In the genomic region with DNA sequence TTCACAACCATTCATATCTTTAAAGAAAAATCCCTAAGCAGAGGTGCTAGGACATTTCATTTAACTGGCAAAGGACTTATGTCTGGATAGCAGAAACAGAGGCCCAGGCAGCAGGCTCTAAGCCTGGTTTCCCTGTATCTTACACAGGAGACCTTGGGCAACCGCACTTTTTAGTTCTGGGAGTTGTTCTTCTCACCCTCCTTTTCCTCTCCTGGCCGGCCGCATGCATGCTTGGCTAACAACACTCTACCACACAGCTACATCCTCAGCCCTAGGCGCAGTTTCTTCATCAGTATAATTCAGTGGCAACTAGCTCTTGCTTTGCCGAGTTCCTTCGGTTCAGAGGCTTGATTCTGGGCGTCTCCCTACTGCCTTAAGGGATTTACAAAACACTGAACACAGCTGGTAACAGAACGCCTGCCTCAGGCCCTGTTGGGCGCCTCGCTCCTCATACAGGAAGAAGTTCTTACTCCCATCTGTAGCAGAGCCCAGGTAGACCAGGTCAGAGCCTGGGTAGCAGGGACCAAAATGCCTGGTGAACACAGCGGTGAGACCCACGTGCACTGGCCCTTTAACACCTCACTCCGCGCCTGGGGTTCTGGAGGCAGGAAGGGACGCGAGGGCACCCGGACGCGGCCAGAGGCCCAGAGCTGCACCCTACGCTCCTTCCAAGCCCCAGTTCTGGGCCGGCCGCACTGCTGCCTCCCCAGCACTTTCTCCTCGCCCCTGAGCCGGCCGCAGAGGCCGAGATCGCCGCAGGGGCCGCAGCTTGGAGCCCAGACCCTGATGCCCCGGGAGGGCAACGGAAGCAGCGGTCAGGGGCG, we compare ENCODE assay signal across 7 mouse cellular contexts. TPM values are rescaled to one million over a fixed set of nuclear protein-coding genes. Genes with fewer than 3 reads are reported as not detected.
DNase-seq lines count a peak whose midpoint lies in the region; ATAC-seq lines count a peak whose summit lies in the region.

No protein-coding gene starts in this region.

- peaks cover 13% of the 10 kb centered on the region for H3K4me1 ChIP-seq in forebrain, embryonic 15.5 days
- peaks cover 14% of the 10 kb centered on the region; the same call in 1 of the 2 replicates for H3K4me1 ChIP-seq in hindbrain, embryonic 12.5 days
- H3K4me1 ChIP-seq in liver, embryonic 12.5 days = peaks cover 85% of the 10 kb centered on the region
- H3K4me1 ChIP-seq in neural tube, embryonic 14.5 days (ENCODE audit: control insufficient read depth, insufficient read depth, low read length) = 0 out of 2 replicates have a peak, but pooled peaks cover 2% of the 10 kb centered on the region

- no peaks in the 10 kb centered on the region for H3K9me3 ChIP-seq in forebrain, embryonic 15.5 days
- H3K9me3 ChIP-seq in hindbrain, embryonic 12.5 days (replicated peaks) = no peaks in the 10 kb centered on the region
- no peaks in the 10 kb centered on the region for H3K9me3 ChIP-seq in liver, embryonic 12.5 days (replicated peaks)
- H3K9me3 ChIP-seq in neural tube, embryonic 14.5 days (ENCODE audit: control insufficient read depth, low read length) = no peaks in the 10 kb centered on the region

- WGBS in forebrain, embryonic 15.5 days = 3% methylated on average over 33 of the region's 33 CpGs
- WGBS in hindbrain, embryonic 12.5 days = 2% methylated on average over 33 of the region's 33 CpGs
- WGBS in liver, embryonic 12.5 days (ENCODE audit: insufficient replicate concordance) = 3% methylated on average over 30 of the region's 33 CpGs
- 1% methylated on average over 33 of the region's 33 CpGs for WGBS in neural tube, embryonic 14.5 days

- DNase-seq in right cerebral cortex, adult 2 months (ENCODE audit: low spot score in 2 of 2) = peak; percentile 39 to 52
- DNase-seq in right cerebral cortex, postnatal 25 days = no peak
- peak; percentile 45 for DNase-seq in adrenal gland, postnatal 25 days

- ATAC-seq in forebrain, embryonic 15.5 days (replicated peaks) = peak; percentile 72
- ATAC-seq in hindbrain, embryonic 12.5 days (ENCODE audit: low FRiP score) = peak; percentile 76
- ATAC-seq in liver, embryonic 12.5 days = peak; percentile 27
- peak; percentile 68 for ATAC-seq in neural tube, embryonic 14.5 days (ENCODE audit: low read depth)

- H3K9ac ChIP-seq in forebrain, embryonic 15.5 days (replicated peaks) = peak overlapping the region; percentile 93
- H3K9ac ChIP-seq in hindbrain, embryonic 12.5 days = peak overlapping the region; percentile 85
- H3K9ac ChIP-seq in liver, embryonic 12.5 days = peak overlapping the region; percentile 84
- peak overlapping the region; percentile 81 for H3K9ac ChIP-seq in neural tube, embryonic 14.5 days (replicated peaks; ENCODE audit: low read depth, low read length)

- H3K4me3 ChIP-seq in forebrain, embryonic 15.5 days = peak overlapping the region; percentile 94
- H3K4me3 ChIP-seq in hindbrain, embryonic 12.5 days = peak overlapping the region; percentile 79
- H3K4me3 ChIP-seq in liver, embryonic 12.5 days = peak overlapping the region; percentile 77
- peak overlapping the region; percentile 81 for H3K4me3 ChIP-seq in neural tube, embryonic 14.5 days (ENCODE audit: low read depth, low read length)

- peak overlapping the region; percentile 96 for H3K4me2 ChIP-seq in forebrain, embryonic 15.5 days (replicated peaks)
- peak overlapping the region; percentile 98 for H3K4me2 ChIP-seq in hindbrain, embryonic 12.5 days (replicated peaks)
- H3K4me2 ChIP-seq in liver, embryonic 12.5 days = peak overlapping the region; percentile 98
- H3K4me2 ChIP-seq in neural tube, embryonic 14.5 days (ENCODE audit: low read depth, low read length) = peak overlapping the region; percentile 95

- peak overlapping the region; percentile 79 for H3K27ac ChIP-seq in forebrain, embryonic 15.5 days (replicated peaks)
- peak overlapping the region; percentile 55; the same call in 1 of the 2 replicates for H3K27ac ChIP-seq in hindbrain, embryonic 12.5 days
- H3K27ac ChIP-seq in liver, embryonic 12.5 days = peak overlapping the region; percentile 83
- peak overlapping the region; percentile 63 for H3K27ac ChIP-seq in neural tube, embryonic 14.5 days (ENCODE audit: low read depth, low read length)

- no peaks in the 10 kb centered on the region for H3K36me3 ChIP-seq in forebrain, embryonic 15.5 days
- no peaks in the 10 kb centered on the region for H3K36me3 ChIP-seq in hindbrain, embryonic 12.5 days
- no peaks in the 10 kb centered on the region for H3K36me3 ChIP-seq in liver, embryonic 12.5 days
- H3K36me3 ChIP-seq in neural tube, embryonic 14.5 days (ENCODE audit: control insufficient read depth, insufficient read depth, low read length) = no peaks in the 10 kb centered on the region

- no peaks in the 10 kb centered on the region for H3K27me3 ChIP-seq in forebrain, embryonic 15.5 days
- H3K27me3 ChIP-seq in hindbrain, embryonic 12.5 days = peaks cover 13% of the 10 kb centered on the region; the same call in 1 of the 2 replicates
- H3K27me3 ChIP-seq in liver, embryonic 12.5 days (replicated peaks) = no peaks in the 10 kb centered on the region
- H3K27me3 ChIP-seq in neural tube, embryonic 14.5 days (ENCODE audit: control insufficient read depth, insufficient read depth, low read length) = no peaks in the 10 kb centered on the region

RNA-seq across cellular contexts. Expression of a gene that starts 7.7 kb away (rescaled TPM):
- total RNA-seq in adrenal gland, postnatal 25 days (2021) = 31.0 and 35.5 TPM in 2 replicates
- polyA plus RNA-seq in forebrain, embryonic 15.5 days (2015; fragmentation: Nextera tagmentation; extraction: Ambion mirVana) = 9.9 and 13.8 TPM in 2 replicates
- 10.3 and 10.4 TPM in 2 replicates for polyA plus RNA-seq in hindbrain, embryonic 12.5 days (2016; fragmentation: Nextera tagmentation; extraction: Ambion mirVana)
- polyA plus RNA-seq in liver, embryonic 12.5 days (2016; fragmentation: Nextera tagmentation; extraction: Ambion mirVana) = 20.9 and 21.3 TPM in 2 replicates
- 14.1 and 16.3 TPM in 2 replicates for polyA plus RNA-seq in neural tube, embryonic 14.5 days (2014; fragmentation: Nextera tagmentation; extraction: Ambion mirVana)

RNA-seq across cellular contexts. Expression of a gene that starts 56.1 kb away (rescaled TPM):
- 196 and 358 TPM in 2 replicates for total RNA-seq in adrenal gland, postnatal 25 days (2021)
- 4.5 and 4.6 TPM in 2 replicates for polyA plus RNA-seq in forebrain, embryonic 15.5 days (2015; fragmentation: Nextera tagmentation; extraction: Ambion mirVana)
- polyA plus RNA-seq in hindbrain, embryonic 12.5 days (2016; fragmentation: Nextera tagmentation; extraction: Ambion mirVana) = 2.4 and 2.7 TPM in 2 replicates
- 5.0 and 7.8 TPM in 2 replicates for polyA plus RNA-seq in liver, embryonic 12.5 days (2016; fragmentation: Nextera tagmentation; extraction: Ambion mirVana)
- 3.1 and 3.3 TPM in 2 replicates for polyA plus RNA-seq in neural tube, embryonic 14.5 days (2014; fragmentation: Nextera tagmentation; extraction: Ambion mirVana)
